Mouse (Mus musculus) heart, postnatal 10 days (tissue): ENCODE measurements around the gene Fbln2. TPM values are rescaled to one million over a fixed set of nuclear protein-coding genes. Genes with fewer than 3 reads are reported as not detected.
A peak's percentile ranks its signal among the peaks of the same experiment; 100 is the strongest.

Experiments
- DNase-seq, 2 experiments: peaks; one replicate each; pipeline ENCODE4 v3.0.0; 2021
- intact Hi-C: fragments of 180-260 bp; cut with DNase I; formaldehyde crosslinking; loops from one replicate; pipeline ENCODE4 v1.15.1; 2025
- total RNA-seq, 2 experiments: library from RNA; stranded (reverse); gene quantifications; 2 replicates each; pipeline ENCODE4 v1.2.3; 2021

Fbln2 gene
- total RNA-seq, 2 experiments from 2014 or later = 143 to 154 TPM

- intact Hi-C loops = loop anchor here (1.0 to 5.0 kb wide), 2 partner anchors 11 to 43 kb away; no protein-coding TSS in a partner anchor
These were observed 12.7 kb downstream of the Fbln2 start for GRCm38 (mm10) chr6:91224939-91225338.

GRCm38 (mm10) chr6:91225346-91225745 lies 13.1 kb downstream of the Fbln2 start:
- no peak for DNase-seq
- intact Hi-C loops = loop anchor here (1.0 kb wide), 1 partner anchor 11 kb away; no protein-coding TSS in a partner anchor

More at GRCm38 (mm10) chr6:91224939-91225338, 12.7 kb downstream of the Fbln2 start:
- DNase-seq = no peak

- intact Hi-C loops = no loop called here
These were observed 13.8 kb downstream of the Fbln2 start for GRCm38 (mm10) chr6:91226058-91226457.

GRCm38 (mm10) chr6:91228980-91229379 lies 16.7 kb downstream of the Fbln2 start:
- intact Hi-C loops = no loop called here

More at GRCm38 (mm10) chr6:91226058-91226457, 13.8 kb downstream of the Fbln2 start:
- no peak for DNase-seq

GRCm38 (mm10) chr6:91231000-91231399 lies 18.7 kb downstream of the Fbln2 start:
- intact Hi-C loops = no loop called here
- no peak for DNase-seq

More at GRCm38 (mm10) chr6:91228980-91229379, 16.7 kb downstream of the Fbln2 start:
- no peak for DNase-seq

GRCm38 (mm10) chr6:91231523-91231922 lies 19.3 kb downstream of the Fbln2 start:
- intact Hi-C loops = no loop called here
- DNase-seq = no peak

GRCm38 (mm10) chr6:91233011-91233410 lies 20.8 kb downstream of the Fbln2 start:
- intact Hi-C loops = no loop called here
- no peak for DNase-seq

- intact Hi-C loops = no loop called here
- DNase-seq = no peak
These were observed 21.3 kb downstream of the Fbln2 start for GRCm38 (mm10) chr6:91233424-91234015.

- intact Hi-C loops = no loop called here
- no peak for DNase-seq
These were observed 23.8 kb downstream of the Fbln2 start for GRCm38 (mm10) chr6:91236006-91236405.

GRCm38 (mm10) chr6:91236429-91236828 lies 24.2 kb downstream of the Fbln2 start:
- DNase-seq = no peak
- intact Hi-C loops = no loop called here

GRCm38 (mm10) chr6:91237273-91237672 lies 25.0 kb downstream of the Fbln2 start:
- no peak for DNase-seq
- intact Hi-C loops = no loop called here

GRCm38 (mm10) chr6:91240537-91240936 lies 28.3 kb downstream of the Fbln2 start:
- DNase-seq = peak; percentile 27 to 37
- intact Hi-C loops = no loop called here

GRCm38 (mm10) chr6:91240964-91241363 lies 28.7 kb downstream of the Fbln2 start:
- intact Hi-C loops = no loop called here
- DNase-seq = no peak

GRCm38 (mm10) chr6:91243395-91243794 lies 31.1 kb downstream of the Fbln2 start:
- intact Hi-C loops = no loop called here
- no peak for DNase-seq

- intact Hi-C loops = no loop called here
- DNase-seq = no peak
These were observed 32.1 kb downstream of the Fbln2 start for GRCm38 (mm10) chr6:91244331-91244730.

- intact Hi-C loops = no loop called here
These were observed 33.1 kb downstream of the Fbln2 start for GRCm38 (mm10) chr6:91245331-91245730.

GRCm38 (mm10) chr6:91247343-91247742 lies 35.1 kb downstream of the Fbln2 start:
- intact Hi-C loops = no loop called here

More at GRCm38 (mm10) chr6:91245331-91245730, 33.1 kb downstream of the Fbln2 start:
- no peak for DNase-seq

GRCm38 (mm10) chr6:91248627-91249026 lies 36.4 kb downstream of the Fbln2 start:
- DNase-seq = no peak
- intact Hi-C loops = no loop called here

More at GRCm38 (mm10) chr6:91247343-91247742, 35.1 kb downstream of the Fbln2 start:
- no peak for DNase-seq

GRCm38 (mm10) chr6:91249797-91250196 lies 37.5 kb downstream of the Fbln2 start:
- intact Hi-C loops = no loop called here
- DNase-seq = no peak

- peak in 1 of 2 experiments; percentile 27 for DNase-seq
- intact Hi-C loops = loop anchor here (5.0 kb wide), 1 partner anchor 47 kb away; the partner anchor contains the start of gene Fbln2
These were observed 47.3 kb downstream of the Fbln2 start for GRCm38 (mm10) chr6:91259440-91260120.

- DNase-seq = no peak
These were observed 48.2 kb downstream of the Fbln2 start for GRCm38 (mm10) chr6:91260347-91260986.

More at GRCm38 (mm10) chr6:91260347-91260986, 48.2 kb downstream of the Fbln2 start:
- intact Hi-C loops = loop anchor here (5.0 kb wide), 1 partner anchor 48 kb away; the partner anchor contains the start of gene Fbln2
